In the genomic region with DNA sequence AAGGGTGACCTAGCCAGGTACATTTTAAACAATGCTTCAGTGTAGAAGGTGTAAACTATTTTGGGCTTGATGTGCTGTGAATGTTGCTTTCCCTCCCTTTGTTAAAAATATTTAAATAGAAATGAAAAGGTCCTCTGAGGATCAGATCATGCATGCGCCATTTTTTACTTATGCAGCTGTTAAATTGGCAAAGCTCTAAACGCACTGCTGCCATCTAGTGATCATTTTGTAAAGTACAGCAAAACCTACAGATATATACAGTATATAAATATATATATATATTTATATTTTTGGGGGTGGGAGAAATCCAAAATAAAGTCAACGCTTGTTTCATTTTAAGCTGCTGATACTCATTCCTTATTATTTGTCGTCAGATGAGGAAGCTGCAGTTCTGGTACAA, we compare ENCODE assay signal across 9 mouse cellular contexts.
DNase-seq lines count a peak whose midpoint lies in the region; ATAC-seq and TF ChIP-seq lines count a peak whose summit lies in the region.
"Had no signal": no experiment of that assay in that cellular context is flagged by ENCODE, and none has a peak within 500 bp of the region (broad histone marks: within the 10 kb centered on the region; RNA-seq: fewer than 3 reads in every experiment).

No protein-coding gene starts in this region.

- H3K4me2 ChIP-seq in heart, embryonic 11.5 days: no peak overlapping the region
- H3K4me2 ChIP-seq in lung, embryonic 14.5 days: no peak overlapping the region
- H3K4me2 ChIP-seq: neural tube, embryonic 13.5 days had no signal

- ATAC-seq in heart, embryonic 11.5 days (replicated peaks; ENCODE audit: insufficient number of reproducible peaks, low FRiP score, low TSS enrichment): no peak
- no peak for ATAC-seq in lung, embryonic 14.5 days (ENCODE audit: insufficient read depth)

- 0 out of 2 replicates have a peak, but pooled peaks cover 4% of the 10 kb centered on the region for H3K36me3 ChIP-seq in heart, embryonic 11.5 days (ENCODE audit: control insufficient read depth, insufficient read depth, low read length)
- peaks cover 6% of the 10 kb centered on the region; the same call in 1 of the 2 replicates for H3K36me3 ChIP-seq in lung, embryonic 14.5 days (ENCODE audit: insufficient read depth)
- H3K36me3 ChIP-seq in forebrain, embryonic 10.5 days (replicated peaks): peaks cover 20% of the 10 kb centered on the region

- intact Hi-C loops in heart, postnatal 10 days (cut with DNase I): loop anchor here (1.0 kb wide), 2 partner anchors 74 to 112 kb away; no protein-coding TSS in a partner anchor

- H3K27ac ChIP-seq in heart, embryonic 11.5 days (ENCODE audit: low read depth, low read length): no peak overlapping the region
- H3K27ac ChIP-seq in lung, embryonic 14.5 days (ENCODE audit: low read depth): no peak overlapping the region
- H3K27ac ChIP-seq in forebrain, embryonic 10.5 days: no peak overlapping the region
- H3K27ac ChIP-seq: neural tube, embryonic 13.5 days had no signal

- H3K9me3 ChIP-seq in heart, embryonic 11.5 days (replicated peaks; ENCODE audit: control insufficient read depth, low read length): no peaks in the 10 kb centered on the region
- no peaks in the 10 kb centered on the region for H3K9me3 ChIP-seq in lung, embryonic 14.5 days (ENCODE audit: low read depth, low read length)
- no peaks in the 10 kb centered on the region for H3K9me3 ChIP-seq in forebrain, embryonic 10.5 days
- H3K9me3 ChIP-seq: neural tube, embryonic 13.5 days had no signal

- peaks cover 3% of the 10 kb centered on the region; the same call in 1 of the 2 replicates for H3K4me1 ChIP-seq in heart, embryonic 11.5 days (ENCODE audit: control insufficient read depth, insufficient read depth, low read length)
- no peaks in the 10 kb centered on the region for H3K4me1 ChIP-seq in lung, embryonic 14.5 days (ENCODE audit: insufficient read depth)
- peaks cover 12% of the 10 kb centered on the region for H3K4me1 ChIP-seq in forebrain, embryonic 10.5 days
- H3K4me1 ChIP-seq: neural tube, embryonic 13.5 days had no signal

- TF ChIP-seq CTCF in lung, embryonic 14.5 days (IDR thresholded peaks at IDR 0.05; ENCODE audit: low read depth): peak; percentile 60

- no peak overlapping the region for H3K4me3 ChIP-seq in heart, embryonic 11.5 days (ENCODE audit: low read depth, low read length)
- H3K4me3 ChIP-seq in lung, embryonic 14.5 days (ENCODE audit: low read depth, low read length): no peak overlapping the region
- H3K4me3 ChIP-seq in forebrain, embryonic 10.5 days: no peak overlapping the region
- H3K4me3 ChIP-seq: neural tube, embryonic 13.5 days had no signal

- no peaks in the 10 kb centered on the region for H3K27me3 ChIP-seq in heart, embryonic 11.5 days (ENCODE audit: control insufficient read depth, insufficient read depth, low read length)
- H3K27me3 ChIP-seq in lung, embryonic 14.5 days (ENCODE audit: insufficient read depth, low read length): no peaks in the 10 kb centered on the region
- no peaks in the 10 kb centered on the region for H3K27me3 ChIP-seq in forebrain, embryonic 10.5 days (ENCODE audit: poor library complexity, severe bottlenecking)
- H3K27me3 ChIP-seq: neural tube, embryonic 13.5 days had no signal

- no peak overlapping the region for H3K9ac ChIP-seq in heart, embryonic 11.5 days (ENCODE audit: low read depth, low read length)
- H3K9ac ChIP-seq in lung, embryonic 14.5 days: no peak overlapping the region
- H3K9ac ChIP-seq: neural tube, embryonic 13.5 days had no signal

- peak; percentile 49 to 60 for DNase-seq in heart, postnatal 10 days
- peak; percentile 21 for DNase-seq in right cerebral cortex, adult 18-20 months
- no peak for DNase-seq in right cerebral cortex, postnatal 4 days
- peak; percentile 52 for DNase-seq in cerebellum, adult 8-10 months
- peak; percentile 95 for DNase-seq in lung, embryonic 14.5 days
- no peak for DNase-seq in right cerebral cortex, postnatal 36 days (ENCODE audit: low spot score in 2 of 2)
- DNase-seq in forebrain, embryonic 10.5 days (ENCODE audit: extremely low spot score, low spot score): no peak

- 57% methylated on average over 4 of the region's 4 CpGs for whole genome bisulfite sequencing in heart, embryonic 11.5 days (ENCODE audit: insufficient replicate concordance)
- 44% methylated on average over 4 of the region's 4 CpGs for WGBS in lung, embryonic 14.5 days
- WGBS in forebrain, embryonic 10.5 days: 59% methylated on average over 4 of the region's 4 CpGs

Comparison
In these comparisons a context has a peak if more than half of its experiments do, and no peak if none do; other contexts are left out.
1. DNase-seq: peak in heart, postnatal 10 days (2 of 2), right cerebral cortex, adult 18-20 months (single experiment), cerebellum, adult 8-10 months (single experiment) and lung, embryonic 14.5 days (single experiment); none in right cerebral cortex, postnatal 4 days (single experiment), right cerebral cortex, postnatal 36 days (0 of 2) and forebrain, embryonic 10.5 days (single experiment).